Mouse (Mus musculus) lung, postnatal 0 days (tissue): ENCODE data around the gene Mdm4.

Source experiments
- CTCF ChIP-seq: IDR thresholded peaks from 2 replicates; pipeline ENCODE4 v1.5.1; 2016; ENCODE audit warnings: antibody characterized with exemption, mild to moderate bottlenecking
- EP300 ChIP-seq: IDR thresholded peaks from 2 replicates; pipeline ENCODE4 v1.6.1; 2016; ENCODE audit warnings: antibody characterized with exemption, mild to moderate bottlenecking, control low read depth

GRCm38 (mm10) chr1:132928032-132928906 is 102.1 kb downstream of the Mdm4 start:
- TF ChIP-seq EP300 (no peak), CTCF (no peak)
